Mouse (Mus musculus): ENCODE data around the gene Gm14410. TPM values are rescaled to one million over a fixed set of nuclear protein-coding genes. Genes with fewer than 3 reads are reported as not detected.
"Not testable (repeated sequence)": the region's sequence is repeated elsewhere in the genome, so short reads cannot be mapped to it uniquely, and the experiment has no call there.

Gm14410 gene
- total RNA-seq (2021): 10 to 100 TPM; 10.0 to 17.2 TPM
- long read RNA-seq, experiment 1, partial matches to known transcripts: 1 of 6 reads
- long read RNA-seq, experiment 1, other reads (novel, unspliced or antisense): 1 of 6 reads
- long read RNA-seq, experiment 2, transcript Gm14410-201 (4 exons, 912 nt): major isoform, 7 of 7 reads
- long read RNA-seq, experiment 2, partial matches to known transcripts: 0 of 7 reads
- long read RNA-seq, experiment 2, other reads (novel, unspliced or antisense): 0 of 7 reads

DNA sequence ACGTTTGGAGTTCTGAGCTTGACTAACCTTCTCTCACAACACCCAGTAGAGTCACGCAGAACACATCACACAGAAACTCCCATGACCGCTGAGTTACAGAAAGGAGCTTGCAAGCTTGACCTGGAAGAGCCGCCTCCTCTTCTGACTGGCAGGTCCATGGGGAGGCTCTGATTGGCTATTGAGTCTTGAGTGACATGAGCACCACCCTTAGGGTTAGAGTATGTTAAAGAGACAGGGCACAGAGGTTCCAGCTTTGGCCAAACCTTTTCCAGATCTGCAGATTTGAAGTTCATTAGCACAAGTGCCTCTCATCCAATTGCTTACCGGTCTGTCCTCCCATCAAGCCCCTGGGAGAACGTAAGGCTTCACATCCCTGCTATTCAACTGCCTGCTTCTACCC lies at the start of gene Gm14410:
Gene Gm14410, minus strand, starts transcription at position 81 of the 400 bp plus-strand sequence.
- peak; percentile 54 for DNase-seq

DNA sequence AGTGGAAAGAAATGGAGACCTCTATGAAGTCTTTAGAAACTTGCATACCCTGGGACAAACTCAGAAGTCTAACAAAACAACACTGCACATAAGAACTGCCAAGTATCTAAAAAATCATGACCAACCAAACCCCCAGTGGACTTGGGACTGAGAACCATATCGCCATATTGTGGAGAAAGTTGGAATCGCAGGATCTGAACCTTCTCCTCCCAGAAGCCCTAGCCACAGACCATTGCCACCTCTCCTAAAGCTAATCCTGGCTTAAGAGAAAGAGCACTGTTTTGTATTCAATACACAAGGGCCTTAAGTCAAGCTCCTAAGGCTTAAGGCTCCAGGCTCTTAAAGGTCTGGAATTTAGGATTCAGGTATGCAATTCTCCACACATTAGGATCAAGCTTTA lies 41.2 kb upstream of the Gm14410 start:
- DNase-seq: not testable (repeated sequence)

DNA sequence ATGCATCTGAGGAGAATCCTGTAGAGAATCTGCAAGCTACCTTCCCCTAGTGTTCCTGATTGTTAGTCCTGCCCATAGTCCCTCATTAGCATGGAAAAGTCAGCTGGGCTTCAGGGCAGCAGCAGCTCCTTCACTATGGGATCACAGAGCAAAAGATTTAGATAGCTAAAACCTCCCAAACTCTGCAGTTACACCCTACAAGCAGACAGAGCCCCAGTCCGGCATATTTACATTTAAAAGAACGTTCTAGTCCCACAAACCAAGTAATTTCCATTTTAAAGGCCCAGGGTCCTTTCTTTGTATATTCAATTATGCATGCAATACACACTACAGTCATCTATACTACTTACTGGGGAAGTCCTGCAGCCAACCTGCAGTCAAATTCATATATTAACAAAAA lies 24.2 kb upstream of the Gm14410 start:
- DNase-seq: not testable (repeated sequence)

DNA sequence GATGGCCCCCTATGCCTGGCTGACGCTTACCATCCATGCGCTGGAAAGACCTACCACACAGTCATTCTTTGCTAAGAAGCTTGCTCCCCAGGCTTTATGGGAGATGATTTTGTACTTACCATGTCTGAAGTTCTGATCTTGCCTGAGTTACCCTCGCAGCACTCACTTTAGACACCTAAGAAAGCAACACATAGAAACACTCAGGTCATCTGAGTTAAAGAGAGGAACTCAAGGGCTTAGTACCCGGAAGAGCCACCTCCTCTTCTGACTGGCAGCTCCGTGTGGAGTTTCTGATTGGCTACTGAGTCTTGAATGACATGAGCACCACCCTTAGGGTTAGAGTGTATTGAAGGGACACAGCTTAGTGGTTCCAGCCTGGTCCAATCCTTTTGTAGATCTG lies 33.5 kb downstream of the Gm14410 start:
- not testable (repeated sequence) for DNase-seq

Other genes starting within 250 kb of the Gm14410 start
- gene Gm14419, start 205.5 kb downstream of the Gm14410 start, total RNA-seq (2021): 10 to 100 TPM; 17.4 to 18.1 TPM
- under 1 TPM; 0.38 to 0.72 TPM for gene Gm14401, start 132.1 kb downstream of the Gm14410 start, total RNA-seq (2021)
- under 1 TPM; 0.70 to 0.78 TPM for gene Gm14409, start 60.6 kb upstream of the Gm14410 start, total RNA-seq (2021)
- gene Gm14412, start 117.9 kb upstream of the Gm14410 start, total RNA-seq (2021): 1 to 10 TPM in 1 of 2 experiments, under 1 TPM in 1; 0.80 to 1.5 TPM
- gene Gm14418, start 191.9 kb upstream of the Gm14410 start, total RNA-seq (2021): 1 to 10 TPM; 5.6 to 7.7 TPM